Mouse (Mus musculus): ENCODE measurements around the gene Ankrd13a. TPM values are rescaled to one million over a fixed set of nuclear protein-coding genes. Genes with fewer than 3 reads are reported as not detected.
"Not testable (repeated sequence)": the region's sequence is repeated elsewhere in the genome, so short reads cannot be mapped to it uniquely, and the experiment has no call there.

Ankrd13a gene
- polyA plus RNA-seq, 1 experiment from 2014 or later = 222 TPM

DNA sequence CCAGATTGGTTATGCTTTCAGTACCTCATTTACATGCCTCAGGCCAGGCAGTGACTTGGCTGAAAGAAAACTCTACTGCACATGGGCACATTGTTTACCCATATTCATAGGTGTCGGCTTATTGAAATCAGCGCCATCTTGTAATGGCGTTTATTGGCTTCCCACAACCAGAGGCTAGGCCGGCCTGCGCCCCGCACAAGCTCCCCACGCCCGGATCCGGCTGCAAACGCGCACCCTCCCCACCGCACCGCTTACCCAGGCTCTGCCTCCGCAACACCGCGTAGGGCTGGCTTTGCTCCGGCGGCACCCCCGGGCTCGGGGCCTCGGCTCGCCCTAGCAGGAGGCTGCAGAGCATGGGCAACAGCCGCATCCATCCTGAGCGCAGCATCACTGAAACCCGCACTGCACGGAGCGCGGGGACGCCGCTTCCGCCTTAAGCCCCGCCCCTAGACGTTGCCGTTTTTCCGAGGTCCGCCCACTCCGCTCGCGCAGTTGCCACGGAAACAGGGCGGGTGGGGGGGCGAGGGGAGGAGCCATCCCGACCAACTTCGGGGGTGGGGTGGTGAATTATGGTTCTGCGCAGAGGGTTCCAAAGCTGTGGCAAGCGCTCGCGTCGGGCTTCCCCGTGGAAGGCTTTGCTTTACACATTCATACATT is 39.2 kb downstream of the Ankrd13a start:
- Histone ChIP-seq H3K36me3 (ENCODE audit: inconsistent target) (peaks cover 4% of the 10 kb centered on the region; the same call in 1 of the 2 replicates), H3K79me2 (ENCODE audit: inconsistent target) (peaks cover 43% of the 10 kb centered on the region), H3K4me3 (ENCODE audit: inconsistent target) (peak overlapping the region; percentile 48), H3K27ac (no peak overlapping the region)
- 4% methylated on average over 50 of the region's 50 CpGs for WGBS (ENCODE audit: missing documents)

DNA sequence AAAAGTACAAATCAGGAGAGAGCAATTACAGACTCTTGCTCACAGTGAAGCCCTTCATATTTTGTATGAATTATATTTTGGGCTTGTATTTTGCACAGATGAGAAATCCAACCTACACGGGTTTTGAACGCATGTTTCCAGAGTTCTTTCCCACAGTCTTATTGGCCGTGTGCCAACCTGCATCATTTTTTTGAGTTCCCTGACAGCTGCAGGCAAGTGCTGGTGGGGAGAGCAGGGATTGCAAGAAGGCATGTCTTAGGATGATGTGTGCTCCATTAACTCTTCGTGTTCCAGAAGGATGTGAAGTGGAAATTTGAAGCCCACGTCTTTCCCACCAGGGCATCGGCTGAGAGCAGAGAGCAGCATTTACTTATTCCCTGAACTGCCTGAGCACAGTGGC is 42.1 kb downstream of the Ankrd13a start:
- Histone ChIP-seq H3K27ac (no peak overlapping the region), H3K36me3 (ENCODE audit: inconsistent target) (no peaks in the 10 kb centered on the region), H3K79me2 (ENCODE audit: inconsistent target) (peaks cover 18% of the 10 kb centered on the region), H3K4me3 (ENCODE audit: inconsistent target) (no peak overlapping the region)
- 95% methylated on average over 6 of the region's 6 CpGs for WGBS (ENCODE audit: missing documents)

DNA sequence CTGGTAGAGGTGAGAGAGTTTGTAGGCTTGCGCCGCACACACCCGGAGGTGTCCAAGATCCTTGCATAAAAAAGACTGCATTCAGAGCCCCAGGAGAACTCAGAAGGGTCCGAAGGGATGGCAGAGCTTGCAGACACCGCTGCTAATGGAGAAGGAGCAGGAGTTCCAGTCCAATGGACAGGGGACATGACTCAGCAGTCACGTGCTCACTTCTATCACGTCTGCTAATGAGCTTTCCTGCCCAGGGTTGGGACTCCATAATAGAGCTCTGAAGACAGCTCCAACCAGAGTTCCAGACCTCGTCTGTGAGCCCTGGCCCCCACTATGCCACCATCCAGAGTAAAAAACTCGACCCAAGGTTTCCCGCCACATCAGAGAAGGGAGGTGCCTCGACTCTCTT is 43.6 kb downstream of the Ankrd13a start:
- H3K4me3 ChIP-seq (ENCODE audit: inconsistent target) = no peak overlapping the region

DNA sequence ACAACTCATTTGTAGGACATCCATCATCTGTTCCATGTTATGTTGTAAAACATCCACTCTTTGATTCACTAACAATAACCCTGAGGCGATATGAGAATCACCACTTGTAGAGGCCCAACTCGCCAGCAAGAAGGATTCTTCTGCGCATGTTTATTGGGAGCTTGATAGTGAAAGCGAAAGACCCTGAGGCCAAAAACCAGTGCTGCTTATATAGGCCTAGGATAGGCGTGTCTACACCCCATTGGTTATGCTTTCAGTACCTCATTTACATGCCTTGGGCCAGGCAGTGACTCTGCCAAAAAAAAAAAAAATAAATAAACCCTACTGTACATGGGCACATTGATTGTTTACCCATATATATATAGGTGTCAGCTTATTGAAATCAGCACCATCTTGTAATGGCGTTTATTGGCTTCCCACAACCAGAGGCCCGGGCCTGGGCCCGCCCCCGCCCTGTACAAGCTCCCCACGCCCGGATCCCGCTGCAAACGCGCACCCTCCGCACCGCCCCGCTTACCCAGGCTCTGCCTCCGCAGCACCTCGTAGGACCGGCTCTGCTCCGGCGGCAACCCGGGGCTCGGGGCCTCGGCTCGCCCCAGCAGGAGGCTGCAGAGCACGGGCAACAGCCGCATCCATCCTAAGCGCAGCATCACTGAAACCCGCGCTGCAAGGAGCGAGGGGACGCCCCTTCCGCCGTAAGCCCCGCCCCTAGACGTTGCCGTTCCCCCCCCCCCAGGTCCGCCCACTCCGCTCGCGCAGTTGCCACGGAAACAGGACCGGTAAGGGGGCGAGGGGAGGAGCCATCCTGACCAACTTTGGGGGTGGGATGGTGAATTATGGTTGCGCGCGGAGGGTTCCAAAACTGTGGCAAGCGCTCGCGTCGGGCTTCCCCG is 48.6 kb downstream of the Ankrd13a start, which contains the start of gene 1500011B03Rik:
1500011B03Rik (minus strand) TSS at position 673 of the 893 bp plus-strand sequence.
- Histone ChIP-seq H3K36me3 (ENCODE audit: inconsistent target) (no peaks in the 10 kb centered on the region), H3K79me2 (ENCODE audit: inconsistent target) (0 out of 2 replicates have a peak, but pooled peaks cover 7% of the 10 kb centered on the region), H3K4me3 (ENCODE audit: inconsistent target) (peak within 1 kb of the TSS; percentile 32), H3K27ac (no peak within 1 kb of the TSS)
- WGBS (ENCODE audit: missing documents) = 11% methylated on average over 50 of the region's 53 CpGs

More for the DNA sequence above, 43.6 kb downstream of the Ankrd13a start:
- no peaks in the 10 kb centered on the region for H3K36me3 ChIP-seq (ENCODE audit: inconsistent target)
- peaks cover 10% of the 10 kb centered on the region for H3K79me2 ChIP-seq (ENCODE audit: inconsistent target)
- 68% methylated on average over 10 of the region's 11 CpGs for WGBS (ENCODE audit: missing documents)
- no peak overlapping the region for H3K27ac ChIP-seq

- H3K27ac ChIP-seq = no peak overlapping the region
- no peak overlapping the region; the same call in 1 of the 2 replicates for H3K4me3 ChIP-seq (ENCODE audit: inconsistent target)
- WGBS (ENCODE audit: missing documents) = 16% methylated on average over 9 of the region's 9 CpGs
These were observed 49.7 kb downstream of the Ankrd13a start for GRCm38 (mm10) chr5:114824197-114824596.

GRCm38 (mm10) chr5:114825978-114826691 is 51.7 kb downstream of the Ankrd13a start:
- peak overlapping the region; percentile 73 for H3K27ac ChIP-seq
- H3K36me3 ChIP-seq (ENCODE audit: inconsistent target) = no peaks in the 10 kb centered on the region
- peak overlapping the region; percentile 33 for H3K4me3 ChIP-seq (ENCODE audit: inconsistent target)
- WGBS (ENCODE audit: missing documents) = 16% methylated on average over 27 of the region's 27 CpGs
- 0 out of 2 replicates have a peak, but pooled peaks cover 7% of the 10 kb centered on the region for H3K79me2 ChIP-seq (ENCODE audit: inconsistent target)

More at GRCm38 (mm10) chr5:114824197-114824596, 49.7 kb downstream of the Ankrd13a start:
- Histone ChIP-seq H3K36me3 (ENCODE audit: inconsistent target) (no peaks in the 10 kb centered on the region), H3K79me2 (ENCODE audit: inconsistent target) (0 out of 2 replicates have a peak, but pooled peaks cover 7% of the 10 kb centered on the region)

DNA sequence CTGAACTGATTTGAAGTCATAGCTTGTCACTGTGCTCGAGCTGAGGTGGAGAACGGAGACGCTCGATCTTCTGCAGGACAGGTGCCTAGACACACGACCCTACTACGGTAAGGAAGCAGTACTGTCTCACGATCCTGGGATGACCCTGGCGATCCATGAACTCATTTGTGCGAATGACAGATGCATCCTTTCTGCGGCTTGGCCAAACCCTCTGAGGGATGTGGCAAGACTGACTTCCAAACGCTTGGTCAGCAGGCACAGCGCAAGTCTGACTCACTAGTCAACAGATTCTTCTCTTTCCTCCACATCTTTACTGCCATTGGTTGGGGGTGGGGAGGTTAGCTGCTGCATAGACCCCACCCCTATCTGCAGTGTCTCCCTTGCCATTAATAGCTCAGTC is 53.0 kb downstream of the Ankrd13a start:
- Histone ChIP-seq H3K36me3 (ENCODE audit: inconsistent target) (no peaks in the 10 kb centered on the region), H3K79me2 (ENCODE audit: inconsistent target) (0 out of 2 replicates have a peak, but pooled peaks cover 2% of the 10 kb centered on the region), H3K27ac (peak overlapping the region; percentile 73), H3K4me3 (ENCODE audit: inconsistent target) (no peak overlapping the region)
- WGBS (ENCODE audit: missing documents) = 41% methylated on average over 12 of the region's 12 CpGs

DNA sequence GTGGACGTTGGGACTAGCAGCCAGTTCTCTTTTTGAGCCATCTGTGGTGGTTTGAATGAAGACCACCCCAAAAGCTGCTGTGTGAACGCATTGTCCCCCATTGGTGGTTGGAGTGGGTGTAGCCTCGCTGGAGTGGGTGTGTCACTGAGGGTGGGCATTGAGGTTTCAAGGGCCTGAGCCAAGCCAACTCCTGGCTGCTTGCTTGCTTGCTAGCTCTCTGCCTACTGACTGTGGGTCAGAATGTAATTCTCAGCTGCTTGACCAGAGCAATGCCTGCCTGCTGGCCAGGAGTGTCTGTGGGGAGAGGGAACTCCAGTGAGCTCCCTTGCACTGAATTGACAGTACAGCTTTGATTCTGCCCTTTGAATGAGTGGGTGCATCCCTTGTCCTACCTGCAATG is 55.3 kb downstream of the Ankrd13a start:
- no peaks in the 10 kb centered on the region for H3K36me3 ChIP-seq (ENCODE audit: inconsistent target)
- 78% methylated on average over 3 of the region's 3 CpGs for WGBS (ENCODE audit: missing documents)
- H3K79me2 ChIP-seq (ENCODE audit: inconsistent target) = no peaks in the 10 kb centered on the region
- no peak overlapping the region for H3K27ac ChIP-seq
- H3K4me3 ChIP-seq (ENCODE audit: inconsistent target) = no peak overlapping the region

DNA sequence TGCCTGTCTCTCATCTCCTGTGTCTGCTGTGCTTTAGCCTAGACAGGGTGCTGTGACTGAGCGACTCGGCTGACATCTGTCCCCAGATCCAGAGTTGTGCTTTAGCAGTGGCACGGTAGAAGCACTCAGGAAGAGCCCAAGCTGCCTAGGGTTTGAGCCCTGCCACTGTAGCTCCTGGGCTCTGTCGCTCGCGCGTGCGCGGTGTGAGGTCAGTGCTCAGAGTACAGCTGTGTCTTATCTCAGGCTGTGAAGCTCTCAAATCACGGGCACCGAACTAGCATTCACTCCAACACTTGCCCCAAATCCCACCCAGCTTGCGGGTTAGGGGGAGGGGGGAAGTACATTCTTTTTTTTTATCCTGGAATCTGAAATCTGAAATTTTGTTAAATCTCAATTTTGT is 62.4 kb downstream of the Ankrd13a start:
- 89% methylated on average over 12 of the region's 12 CpGs for WGBS (ENCODE audit: missing documents)
- H3K79me2 ChIP-seq (ENCODE audit: inconsistent target) = no peaks in the 10 kb centered on the region
- H3K4me3 ChIP-seq (ENCODE audit: inconsistent target) = no peak overlapping the region
- no peaks in the 10 kb centered on the region for H3K36me3 ChIP-seq (ENCODE audit: inconsistent target)
- no peak overlapping the region for H3K27ac ChIP-seq

DNA sequence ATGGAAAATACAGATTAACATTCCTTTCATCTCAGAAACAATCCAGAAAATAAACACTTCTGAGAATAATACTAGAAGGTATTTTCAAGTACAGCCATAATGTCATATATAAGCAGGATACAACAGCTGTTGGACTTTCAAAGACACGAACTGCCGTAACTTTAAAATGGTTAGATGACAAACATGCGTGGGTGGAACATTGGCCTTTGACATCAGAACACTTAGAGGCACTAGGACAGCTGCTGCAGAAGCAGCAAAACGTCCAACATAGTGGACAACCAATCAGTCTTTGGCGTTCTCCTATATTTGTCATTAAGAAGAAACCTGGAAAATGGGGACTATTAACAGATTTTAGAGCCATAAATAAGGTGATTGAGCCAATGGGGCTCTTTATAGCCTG is 66.0 kb downstream of the Ankrd13a start:
- H3K79me2 ChIP-seq (ENCODE audit: inconsistent target); H3K36me3 ChIP-seq (ENCODE audit: inconsistent target); H3K4me3 ChIP-seq (ENCODE audit: inconsistent target); H3K27ac ChIP-seq: not testable (repeated sequence)
- 93% methylated on average over 5 of the region's 5 CpGs for WGBS (ENCODE audit: missing documents)

DNA sequence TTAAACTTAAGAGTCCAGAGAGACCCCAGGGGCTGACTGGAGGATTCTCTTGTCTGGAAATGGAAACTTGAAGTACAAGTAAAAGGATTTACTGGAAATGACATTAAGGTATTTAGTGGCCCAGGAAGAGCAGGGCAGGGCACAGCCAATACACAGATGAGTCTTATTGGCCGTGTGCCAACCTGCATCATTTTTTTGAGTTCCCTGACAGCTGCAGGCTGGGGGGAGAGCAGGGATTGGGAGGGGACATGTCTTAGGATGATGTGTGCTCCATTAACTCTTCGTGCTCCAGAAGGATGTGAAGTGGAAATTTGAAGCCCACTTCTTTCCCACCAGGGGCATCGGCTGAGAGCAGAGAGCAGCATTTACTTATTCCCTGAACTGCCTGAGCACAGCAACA is 67.7 kb downstream of the Ankrd13a start:
- not testable (repeated sequence) for H3K4me3 ChIP-seq (ENCODE audit: inconsistent target); H3K36me3 ChIP-seq (ENCODE audit: inconsistent target); H3K79me2 ChIP-seq (ENCODE audit: inconsistent target); H3K27ac ChIP-seq
- WGBS (ENCODE audit: missing documents) = 71% methylated on average over 2 of the region's 3 CpGs

DNA sequence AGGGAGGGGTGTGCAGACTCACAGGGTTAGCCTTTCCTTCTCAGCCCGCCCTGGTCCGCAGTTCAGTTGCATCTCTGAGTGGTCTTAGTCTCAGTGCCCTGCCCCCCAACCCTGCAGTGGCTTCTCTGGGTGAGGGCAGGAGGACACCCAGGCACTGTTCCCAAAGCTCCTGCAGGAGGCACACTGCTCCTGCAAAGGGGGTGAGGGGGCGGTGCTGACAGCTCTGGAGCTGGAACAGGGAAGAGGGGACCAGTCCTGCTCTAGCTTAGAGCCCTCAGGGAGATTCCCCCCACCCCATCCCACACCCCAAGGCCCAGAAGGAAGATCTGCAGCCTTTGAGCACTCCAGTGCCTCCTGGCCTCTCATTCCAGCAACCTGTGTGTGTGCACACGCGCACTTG is 68.2 kb downstream of the Ankrd13a start:
- WGBS (ENCODE audit: missing documents) = 96% methylated on average over 5 of the region's 5 CpGs
- Histone ChIP-seq H3K4me3 (ENCODE audit: inconsistent target) (no peak overlapping the region), H3K36me3 (ENCODE audit: inconsistent target) (no peaks in the 10 kb centered on the region), H3K27ac (no peak overlapping the region), H3K79me2 (ENCODE audit: inconsistent target) (no peaks in the 10 kb centered on the region)

- WGBS (ENCODE audit: missing documents) = 96% methylated on average over 2 of the region's 2 CpGs
- H3K36me3 ChIP-seq (ENCODE audit: inconsistent target); H3K79me2 ChIP-seq (ENCODE audit: inconsistent target); H3K4me3 ChIP-seq (ENCODE audit: inconsistent target); H3K27ac ChIP-seq: not testable (repeated sequence)
These were observed 69.9 kb downstream of the Ankrd13a start for GRCm38 (mm10) chr5:114844371-114844770.

DNA sequence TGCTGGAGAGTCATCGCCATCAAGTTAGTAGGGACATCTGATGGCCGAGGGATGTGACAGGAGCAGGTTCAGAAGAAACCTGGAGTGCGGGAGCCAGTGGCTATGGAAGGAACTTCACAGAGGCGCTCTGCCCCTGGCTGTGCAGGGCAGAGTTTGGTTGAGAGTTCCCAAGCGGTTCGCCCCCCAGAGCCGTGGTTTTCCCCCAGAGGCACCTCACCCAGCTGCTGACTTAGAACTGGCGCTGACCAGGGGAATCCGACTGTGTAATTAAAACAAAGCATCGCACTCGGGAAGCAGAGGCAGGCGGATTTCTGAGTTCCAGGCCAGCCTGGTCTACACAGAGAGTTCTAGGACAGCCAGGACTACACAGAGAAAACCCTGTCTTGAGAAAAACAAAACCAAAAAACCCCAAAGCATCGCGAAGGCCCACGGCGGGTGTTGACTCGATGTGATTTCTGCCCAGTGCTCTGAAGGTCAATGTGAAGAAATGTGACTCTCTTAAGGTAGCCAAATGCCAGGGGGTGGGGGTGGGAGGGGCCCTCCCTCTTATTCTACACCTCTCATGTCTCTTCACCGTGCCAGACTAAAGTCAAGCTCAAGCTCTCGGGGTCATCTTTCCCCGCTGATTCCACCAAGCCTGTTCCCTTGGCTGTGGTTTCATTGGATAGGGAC is 77.2 kb downstream of the Ankrd13a start:
- no peak overlapping the region for H3K4me3 ChIP-seq (ENCODE audit: inconsistent target)
- WGBS (ENCODE audit: missing documents) = 86% methylated on average over 19 of the region's 20 CpGs
- no peaks in the 10 kb centered on the region for H3K79me2 ChIP-seq (ENCODE audit: inconsistent target)
- no peaks in the 10 kb centered on the region for H3K36me3 ChIP-seq (ENCODE audit: inconsistent target)
- no peak overlapping the region for H3K27ac ChIP-seq
